ENCODE assay signal across 19 mouse cellular contexts in genomic region chr2:92353402-92353801, GRCm38 (mm10). TPM values are rescaled to one million over a fixed set of nuclear protein-coding genes. Genes with fewer than 3 reads are reported as not detected.
"Had no signal": no experiment of that assay in that cellular context is flagged by ENCODE, and none has a peak within 500 bp of the region (broad histone marks: within the 10 kb centered on the region; RNA-seq: fewer than 3 reads in every experiment).

No protein-coding gene starts in this region.

- H3K27ac ChIP-seq: limb, embryonic 12.5 days; liver, embryonic 13.5 days; lung, embryonic 15.5 days; macrophage; neural tube, embryonic 13.5 days; stomach, embryonic 15.5 days had no signal

- ATAC-seq: intestine, postnatal 0 days; liver, postnatal 0 days had no signal

- DNase-seq: kidney, adult 8-10 months; kidney, postnatal 25 days; layer of hippocampus, adult 9-11 months; liver; liver, embryonic 13.5 days; liver, postnatal 0 days; lung, postnatal 14 days; retina, postnatal 1 day; right cerebral cortex, postnatal 4 days; spleen, adult 18-20 months; thymus, adult 2 months; thymus, postnatal 25 days had no signal

- H3K27me3 ChIP-seq: limb, embryonic 12.5 days; liver, embryonic 13.5 days; lung, embryonic 15.5 days; neural tube, embryonic 13.5 days; stomach, embryonic 15.5 days had no signal

- H3K4me1 ChIP-seq: limb, embryonic 12.5 days; lung, embryonic 15.5 days; stomach, embryonic 15.5 days had no signal

- H3K4me3 ChIP-seq: limb, embryonic 12.5 days; liver, embryonic 13.5 days; lung, embryonic 15.5 days; neural tube, embryonic 13.5 days; stomach, embryonic 15.5 days had no signal

- H3K9me3 ChIP-seq: limb, embryonic 12.5 days; liver, embryonic 13.5 days; lung, embryonic 15.5 days; neural tube, embryonic 13.5 days; stomach, embryonic 15.5 days had no signal

- H3K9ac ChIP-seq: limb, embryonic 12.5 days; liver, embryonic 13.5 days; liver, postnatal 0 days; lung, embryonic 15.5 days; neural tube, embryonic 13.5 days; stomach, embryonic 15.5 days had no signal

- H3K4me2 ChIP-seq: limb, embryonic 12.5 days; liver, embryonic 13.5 days; lung, embryonic 15.5 days; neural tube, embryonic 13.5 days; stomach, embryonic 15.5 days had no signal

- H3K36me3 ChIP-seq: liver, embryonic 13.5 days had no signal

RNA-seq across cellular contexts. Expression of gene Large2, which starts 21.3 kb away (rescaled TPM):
- total RNA-seq: megakaryocyte-erythroid progenitor cell, adult 5-6 weeks had no signal
- polyA plus RNA-seq: macrophage had no signal

RNA-seq across cellular contexts. Expression of gene Mapk8ip1, which starts 47.7 kb away (rescaled TPM):
- total RNA-seq: megakaryocyte-erythroid progenitor cell, adult 5-6 weeks had no signal
